Comparison of ENCODE assay signal across 10 mouse cellular contexts in genomic region chr7:56348528-56348927, GRCm38 (mm10).
DNase-seq lines count a peak whose midpoint lies in the region; ATAC-seq lines count a peak whose summit lies in the region.
"Had no signal": no experiment of that assay in that cellular context is flagged by ENCODE, and none has a peak within 500 bp of the region (broad histone marks: within the 10 kb centered on the region; RNA-seq: fewer than 3 reads in every experiment).

No protein-coding gene starts in this region.

- H3K27me3 ChIP-seq in kidney, embryonic 14.5 days (ENCODE audit: control insufficient read depth, insufficient read depth, low read length), result no peaks in the 10 kb centered on the region
- H3K27me3 ChIP-seq: heart, embryonic 15.5 days; limb, embryonic 12.5 days had no signal

- H3K27ac ChIP-seq in kidney, embryonic 14.5 days (ENCODE audit: low read depth, low read length), result no peak overlapping the region
- H3K27ac ChIP-seq: heart, embryonic 15.5 days; limb, embryonic 12.5 days had no signal

- H3K4me3 ChIP-seq in kidney, embryonic 14.5 days (ENCODE audit: low read length), result no peak overlapping the region
- H3K4me3 ChIP-seq: heart, embryonic 15.5 days; limb, embryonic 12.5 days had no signal

- WGBS in kidney, embryonic 14.5 days, result 33% methylated on average over 3 of the region's 3 CpGs

- H3K4me1 ChIP-seq in kidney, embryonic 14.5 days (ENCODE audit: control insufficient read depth, insufficient read depth, low read length), result no peaks in the 10 kb centered on the region
- H3K4me1 ChIP-seq: heart, embryonic 15.5 days; limb, embryonic 12.5 days had no signal

- no peaks in the 10 kb centered on the region for H3K36me3 ChIP-seq in kidney, embryonic 14.5 days (ENCODE audit: control insufficient read depth, insufficient read depth, low read length)
- H3K36me3 ChIP-seq: heart, embryonic 15.5 days; limb, embryonic 12.5 days had no signal

- no peaks in the 10 kb centered on the region for H3K9me3 ChIP-seq in kidney, embryonic 14.5 days (ENCODE audit: control insufficient read depth, low read length)
- H3K9me3 ChIP-seq: heart, embryonic 15.5 days; limb, embryonic 12.5 days had no signal

- no peak for ATAC-seq in kidney, embryonic 14.5 days (ENCODE audit: low FRiP score, low TSS enrichment)

- peak; percentile 62 to 65 for DNase-seq in cerebellum, postnatal 14 days
- no peak for DNase-seq in cerebellum, adult 11 months
- peak; percentile 8 for DNase-seq in kidney, postnatal 10 days
- peak; percentile 53 to 62 for DNase-seq in right cerebral cortex, postnatal 10 days (ENCODE audit: low spot score in 2 of 2)
- DNase-seq in right cerebral cortex, postnatal 25 days, result no peak
- DNase-seq in retina, adult 2 months (ENCODE audit: low read depth, low spot score), result peak; percentile 4
- no peak for DNase-seq in MN1 (ENCODE audit: low spot score)

- no peak overlapping the region for H3K9ac ChIP-seq in kidney, embryonic 14.5 days (ENCODE audit: low read depth, low read length)
- H3K9ac ChIP-seq: heart, embryonic 15.5 days; limb, embryonic 12.5 days had no signal

- H3K4me2 ChIP-seq in kidney, embryonic 14.5 days (replicated peaks; ENCODE audit: low read depth, low read length), result no peak overlapping the region
- H3K4me2 ChIP-seq: heart, embryonic 15.5 days; limb, embryonic 12.5 days had no signal

Comparison
In these comparisons a context has a peak if more than half of its experiments do, and no peak if none do; other contexts are left out.
1. DNase-seq: peak in cerebellum, postnatal 14 days (2 of 2), kidney, postnatal 10 days (single experiment), right cerebral cortex, postnatal 10 days (2 of 2) and retina, adult 2 months (single experiment); none in cerebellum, adult 11 months (single experiment), right cerebral cortex, postnatal 25 days (single experiment) and MN1 (single experiment).